Mouse (Mus musculus) lung, embryonic 16.5 days (tissue): ENCODE measurements around the gene Mrpl39. TPM values are rescaled to one million over a fixed set of nuclear protein-coding genes. Genes with fewer than 3 reads are reported as not detected.

ENCODE experiments used
- ATAC-seq: fragments of 200-750 bp; cut with Nextera tagmentation; 2 replicates; pipeline ENCODE4 v1.8.0; 2017; ENCODE audit warnings: low read depth, mild to moderate bottlenecking, moderate library complexity
- H3K27ac ChIP-seq: fragments of 300-500 bp; sonication (generic); 2 replicates; pipeline ENCODE4 v1.5.1; 2014; ENCODE audit warnings: mild to moderate bottlenecking, control low read depth, low read length
- H3K27me3 ChIP-seq: fragments of 300-500 bp; sonication (generic); 2 replicates; pipeline ENCODE4 v1.6.1; 2014; ENCODE audit warnings: low read depth, low read length, mixed read lengths; ENCODE audit not compliant: control insufficient read depth, insufficient read depth
- H3K36me3 ChIP-seq: fragments of 300-500 bp; sonication (generic); 2 replicates; pipeline ENCODE4 v1.6.1; 2014; ENCODE audit warnings: low read length; ENCODE audit not compliant: control insufficient read depth, insufficient read depth
- H3K4me1 ChIP-seq: fragments of 300-500 bp; sonication (generic); replicated peaks from 2 replicates; pipeline ENCODE4 v1.6.1; 2014; ENCODE audit warnings: low read length, mixed read lengths; ENCODE audit not compliant: control insufficient read depth, insufficient read depth
- H3K4me2 ChIP-seq: fragments of 300-500 bp; sonication (generic); 2 replicates; pipeline ENCODE4 v1.6.1; 2014; ENCODE audit warnings: low read depth, low read length, control low read depth
- H3K4me3 ChIP-seq: fragments of 300-500 bp; sonication (generic); 2 replicates; pipeline ENCODE4 v1.5.1; 2014; ENCODE audit warnings: mild to moderate bottlenecking, low read length, control low read depth
- H3K9ac ChIP-seq: fragments of 300-500 bp; sonication (generic); 2 replicates; pipeline ENCODE4 v1.6.1; 2014; ENCODE audit warnings: low read length, control low read depth
- H3K9me3 ChIP-seq: fragments of 300-500 bp; sonication (generic); 2 replicates; pipeline ENCODE4 v1.6.1; 2016; ENCODE audit warnings: low read length; ENCODE audit not compliant: control insufficient read depth
- WGBS: fragments of 180-500 bp; shearing (Covaris S2); extraction: QIAGEN DNeasy Blood & Tissue Kit; methylation state at CpG from one replicate; pipeline ENCODE4 v1.1.7; 2014; 5-methylcytosine and 5-hydroxymethylcytosine counted together
- polyA plus RNA-seq: library from polyadenylated mRNA; unstranded; fragments of >200 nt; fragmentation: Nextera tagmentation; extraction: Ambion mirVana; gene quantifications from 2 replicates; pipeline ENCODE4 v1.2.1, GENCODE M21; 2015

Mrpl39 gene
- polyA plus RNA-seq, 1 experiment from 2014 or later = 47.0 TPM

- Histone ChIP-seq H3K27ac (no peak overlapping the region), H3K36me3 (peaks cover 7% of the 10 kb centered on the region; the same call in 1 of the 2 replicates), H3K4me3 (no peak overlapping the region), H3K9ac (no peak overlapping the region), H3K9me3 (no peaks in the 10 kb centered on the region), H3K4me2 (no peak overlapping the region), H3K4me1 (no peaks in the 10 kb centered on the region), H3K27me3 (no peaks in the 10 kb centered on the region)
- 89% methylated on average over 7 of the region's 7 CpGs for WGBS
- no peak for ATAC-seq
Measured at GRCm38 (mm10) chr16:84716197-84716596, 19.3 kb downstream of the Mrpl39 start.

- Histone ChIP-seq H3K4me2 (no peak overlapping the region), H3K4me3 (no peak overlapping the region), H3K36me3 (0 out of 2 replicates have a peak, but pooled peaks cover 3% of the 10 kb centered on the region), H3K4me1 (no peaks in the 10 kb centered on the region), H3K9me3 (no peaks in the 10 kb centered on the region), H3K27ac (no peak overlapping the region), H3K9ac (no peak overlapping the region), H3K27me3 (no peaks in the 10 kb centered on the region)
- ATAC-seq = no peak
- 90% methylated on average over 6 of the region's 6 CpGs for WGBS
Measured at GRCm38 (mm10) chr16:84714978-84715377, 20.6 kb downstream of the Mrpl39 start.

DNA sequence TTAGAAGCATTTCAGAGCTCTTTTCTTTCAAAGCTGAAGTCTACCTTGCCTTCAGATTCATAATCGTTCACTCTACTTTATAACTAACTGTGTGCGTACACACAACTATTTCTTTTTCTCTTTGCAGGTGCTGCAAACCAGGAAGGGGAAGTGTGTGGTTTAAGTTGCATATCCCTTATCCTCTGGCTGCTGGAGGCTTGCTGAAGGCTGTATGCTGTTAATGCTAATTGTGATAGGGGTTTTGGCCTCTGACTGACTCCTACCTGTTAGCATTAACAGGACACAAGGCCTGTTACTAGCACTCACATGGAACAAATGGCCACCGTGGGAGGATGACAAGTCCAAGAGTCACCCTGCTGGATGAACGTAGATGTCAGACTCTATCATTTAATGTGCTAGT is 21.6 kb downstream of the Mrpl39 start:
- no peak overlapping the region for H3K4me3 ChIP-seq
- no peak for ATAC-seq
- H3K9ac ChIP-seq = no peak overlapping the region
- H3K4me2 ChIP-seq = no peak overlapping the region
- no peaks in the 10 kb centered on the region for H3K9me3 ChIP-seq
- no peaks in the 10 kb centered on the region for H3K27me3 ChIP-seq
- WGBS = 78% methylated on average over 4 of the region's 4 CpGs
- no peak overlapping the region for H3K27ac ChIP-seq
- H3K4me1 ChIP-seq = no peaks in the 10 kb centered on the region
- H3K36me3 ChIP-seq = 0 out of 2 replicates have a peak, but pooled peaks cover 3% of the 10 kb centered on the region

DNA sequence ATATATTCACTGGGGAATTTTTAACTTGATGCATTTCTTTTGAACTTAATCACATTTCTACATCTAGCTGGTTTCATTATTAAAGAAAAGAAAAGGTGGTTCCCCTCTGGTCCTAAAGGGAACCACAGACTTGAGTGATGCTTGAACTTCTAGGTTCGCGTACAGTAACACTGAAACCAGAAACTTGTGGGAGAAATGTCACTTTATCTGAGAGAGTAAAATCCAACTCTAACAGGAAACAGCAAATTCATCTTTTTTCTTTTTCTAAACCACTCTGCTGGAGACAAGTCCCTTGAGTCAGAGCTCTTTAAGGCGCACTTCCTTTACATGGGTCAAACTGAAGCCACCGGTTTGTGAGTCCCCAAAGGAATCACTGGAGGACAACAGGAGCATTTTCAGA is 22.4 kb downstream of the Mrpl39 start:
- 0 out of 2 replicates have a peak, but pooled peaks cover 3% of the 10 kb centered on the region for H3K36me3 ChIP-seq
- no peaks in the 10 kb centered on the region for H3K4me1 ChIP-seq
- H3K9ac ChIP-seq = no peak overlapping the region
- no peak overlapping the region for H3K4me2 ChIP-seq
- H3K27me3 ChIP-seq = no peaks in the 10 kb centered on the region
- WGBS = 65% methylated on average over 4 of the region's 4 CpGs
- ATAC-seq = no peak
- H3K4me3 ChIP-seq = no peak overlapping the region
- H3K27ac ChIP-seq = no peak overlapping the region
- H3K9me3 ChIP-seq = no peaks in the 10 kb centered on the region

- no peak overlapping the region for H3K9ac ChIP-seq
- no peak overlapping the region for H3K4me3 ChIP-seq
- peaks cover 10% of the 10 kb centered on the region for H3K27me3 ChIP-seq
- H3K9me3 ChIP-seq = no peaks in the 10 kb centered on the region
- H3K36me3 ChIP-seq = no peaks in the 10 kb centered on the region
- H3K4me1 ChIP-seq = no peaks in the 10 kb centered on the region
- H3K27ac ChIP-seq = no peak overlapping the region
- no peak overlapping the region for H3K4me2 ChIP-seq
- no peak for ATAC-seq
- WGBS = 65% methylated on average over 2 of the region's 2 CpGs
Measured at GRCm38 (mm10) chr16:84708649-84709048, 26.9 kb downstream of the Mrpl39 start.

DNA sequence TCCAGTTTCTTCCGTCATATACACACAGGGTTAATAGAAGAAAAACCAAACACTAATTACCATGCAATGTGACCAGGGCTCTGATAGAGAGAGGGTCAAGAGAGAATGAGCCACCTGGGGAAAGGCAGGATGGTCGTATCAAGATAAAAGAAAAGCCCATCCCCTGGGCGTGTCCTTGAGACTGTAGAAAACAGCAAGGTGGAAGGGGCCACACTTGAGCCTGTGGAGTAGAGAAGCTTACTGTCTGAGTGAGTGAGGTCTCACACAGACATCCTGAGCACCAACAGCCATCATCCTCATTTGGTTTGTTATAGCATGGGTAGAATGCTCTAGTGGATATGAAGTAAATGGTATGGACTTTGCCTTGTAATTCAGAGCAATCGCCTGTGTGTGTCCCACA is 27.7 kb downstream of the Mrpl39 start:
- Histone ChIP-seq H3K9me3 (no peaks in the 10 kb centered on the region), H3K27me3 (peaks cover 10% of the 10 kb centered on the region), H3K4me2 (no peak overlapping the region), H3K4me1 (no peaks in the 10 kb centered on the region), H3K9ac (no peak overlapping the region), H3K36me3 (no peaks in the 10 kb centered on the region), H3K4me3 (no peak overlapping the region), H3K27ac (no peak overlapping the region)
- WGBS = 74% methylated on average over 4 of the region's 4 CpGs
- ATAC-seq = no peak

- H3K4me2 ChIP-seq = no peak overlapping the region
- no peaks in the 10 kb centered on the region for H3K4me1 ChIP-seq
- H3K9ac ChIP-seq = no peak overlapping the region
- no peak overlapping the region for H3K4me3 ChIP-seq
- H3K27me3 ChIP-seq = peaks cover 10% of the 10 kb centered on the region
- H3K36me3 ChIP-seq = no peaks in the 10 kb centered on the region
- H3K9me3 ChIP-seq = no peaks in the 10 kb centered on the region
- H3K27ac ChIP-seq = no peak overlapping the region
- no peak for ATAC-seq
- WGBS = 74% methylated on average over 6 of the region's 6 CpGs
Measured at GRCm38 (mm10) chr16:84706571-84706970, 29.0 kb downstream of the Mrpl39 start.

GRCm38 (mm10) chr16:84705507-84705906 is 30.0 kb downstream of the Mrpl39 start:
- no peak overlapping the region for H3K4me3 ChIP-seq
- no peaks in the 10 kb centered on the region for H3K36me3 ChIP-seq
- H3K27me3 ChIP-seq = peaks cover 10% of the 10 kb centered on the region
- WGBS = 52% methylated on average over 5 of the region's 5 CpGs
- H3K4me2 ChIP-seq = no peak overlapping the region
- no peak overlapping the region for H3K9ac ChIP-seq
- ATAC-seq = no peak
- no peak overlapping the region for H3K27ac ChIP-seq
- H3K4me1 ChIP-seq = no peaks in the 10 kb centered on the region
- no peaks in the 10 kb centered on the region for H3K9me3 ChIP-seq

DNA sequence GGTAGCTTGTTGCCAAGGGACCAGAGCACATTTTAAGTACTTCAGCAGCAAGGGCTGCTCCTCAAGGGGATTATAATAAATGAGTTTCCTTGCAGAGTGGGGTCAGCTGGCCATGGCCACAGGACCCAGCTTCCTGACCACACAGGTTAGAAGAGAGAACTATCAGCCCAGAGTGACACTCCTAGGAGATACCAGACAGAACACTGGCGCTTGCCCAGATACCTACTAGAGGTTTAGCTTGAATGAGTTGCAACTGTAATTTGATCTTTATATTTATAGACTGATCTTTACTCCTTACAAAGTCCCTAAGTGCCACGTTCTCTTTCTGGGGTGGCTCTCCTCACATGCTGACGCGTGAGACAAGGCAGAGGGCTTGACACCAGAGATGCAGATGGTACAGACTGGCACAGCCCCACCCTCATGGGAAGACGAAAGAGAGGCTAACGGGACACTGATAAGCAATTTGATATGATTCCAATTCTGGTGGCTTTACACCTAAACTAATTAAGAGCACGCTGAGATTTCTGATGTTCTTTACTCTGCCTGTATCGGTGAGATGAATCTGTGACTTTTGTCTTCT is 30.8 kb downstream of the Mrpl39 start:
- H3K4me1 ChIP-seq = no peaks in the 10 kb centered on the region
- 47% methylated on average over 8 of the region's 8 CpGs for WGBS
- no peak overlapping the region for H3K27ac ChIP-seq
- H3K9me3 ChIP-seq = no peaks in the 10 kb centered on the region
- H3K27me3 ChIP-seq = peaks cover 10% of the 10 kb centered on the region
- no peak for ATAC-seq
- no peak overlapping the region for H3K9ac ChIP-seq
- no peaks in the 10 kb centered on the region for H3K36me3 ChIP-seq
- no peak overlapping the region for H3K4me3 ChIP-seq
- no peak overlapping the region for H3K4me2 ChIP-seq
